Mouse (Mus musculus) thymus, adult 2 months (tissue): ENCODE measurements around the gene Fam19a5.

Experiments
- CTCF ChIP-seq: fragments of 200-500 bp; IDR thresholded peaks from 2 replicates; pipeline ENCODE4 v1.5.1; 2012; ENCODE audit warnings: mild to moderate bottlenecking, control low read depth, low read length, moderate library complexity, borderline replicate concordance; ENCODE audit not compliant: control insufficient read depth, poor library complexity, insufficient read depth; ENCODE audit errors: extremely low read depth
- POLR2A ChIP-seq: fragments of 200-500 bp; IDR thresholded peaks from 2 replicates; pipeline ENCODE4 v1.6.1; 2012; ENCODE audit warnings: mild to moderate bottlenecking, low read length, control low read depth, moderate library complexity; ENCODE audit not compliant: control insufficient read depth, poor library complexity, insufficient read depth; ENCODE audit errors: extremely low read depth

GRCm38 (mm10) chr15:87712221-87712620, 168.1 kb downstream of the Fam19a5 start:
- TF ChIP-seq CTCF (no peak), POLR2A (no peak)
